Mouse (Mus musculus) WW6 (cell line): ENCODE measurements around the gene Wif1.

Experiments used
- DNase-seq: peaks from one replicate; pipeline ENCODE4 v3.0.0-alpha.2; 2013; ENCODE audit warnings: low read depth, low spot score

Wif1 gene

DNA sequence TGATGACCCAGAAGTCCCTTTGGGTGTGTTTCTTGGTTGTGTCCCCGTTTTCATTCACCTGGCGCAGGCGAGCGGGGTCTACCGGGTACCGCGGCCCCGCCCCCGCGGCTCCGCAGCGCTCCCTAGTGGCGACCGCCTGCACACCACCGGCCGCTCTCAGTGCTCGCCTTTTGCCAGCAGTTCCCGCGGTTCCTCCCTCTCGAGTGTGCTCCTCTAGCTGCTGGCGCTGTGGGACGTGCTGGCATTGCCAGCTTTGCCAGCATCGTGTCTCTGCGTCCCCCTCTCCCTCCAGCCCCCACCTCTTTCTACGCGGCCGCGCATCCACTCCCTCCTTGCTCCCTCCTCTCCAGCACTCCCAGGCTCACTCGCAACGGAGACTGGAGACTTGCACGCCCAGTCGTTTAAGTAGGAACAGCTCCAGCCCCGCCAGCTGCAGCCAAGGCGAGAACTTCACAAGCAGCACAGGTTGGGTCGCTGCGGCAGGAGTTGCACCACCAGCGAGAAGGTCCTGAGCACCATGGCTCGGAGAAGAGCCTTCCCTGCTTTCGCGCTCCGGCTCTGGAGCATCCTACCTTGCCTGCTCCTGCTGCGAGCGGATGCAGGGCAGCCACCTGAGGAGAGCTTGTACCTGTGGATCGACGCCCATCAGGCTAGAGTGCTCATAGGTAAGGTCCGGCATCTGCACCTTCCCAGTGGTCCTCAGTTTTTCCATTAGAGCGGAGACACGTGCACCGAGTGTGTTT lies at the start of gene Wif1:
Gene Wif1, plus strand, starts transcription at position 135 of the 743 bp plus-strand sequence.
- DNase-seq = peak; percentile 70

DNA sequence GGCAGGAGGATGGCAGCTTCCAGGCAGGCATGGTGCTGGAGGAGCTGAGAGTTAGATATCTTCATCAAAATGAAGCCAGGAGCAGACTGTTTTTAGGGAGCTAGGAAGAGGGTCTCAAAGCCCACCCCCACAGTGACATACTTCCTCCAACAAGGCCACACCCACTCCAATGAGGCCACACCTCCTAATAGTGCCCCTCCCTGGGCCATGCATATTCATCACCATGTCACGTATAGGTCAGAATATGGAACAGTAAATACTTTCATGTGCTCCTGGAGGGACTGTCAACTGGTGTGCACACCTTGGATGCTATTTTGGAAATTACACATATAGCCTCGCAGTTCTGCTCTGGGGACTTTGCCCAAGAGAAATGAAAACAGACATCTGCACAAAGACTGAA lies 31.6 kb upstream of the Wif1 start:
- DNase-seq = no peak

DNA sequence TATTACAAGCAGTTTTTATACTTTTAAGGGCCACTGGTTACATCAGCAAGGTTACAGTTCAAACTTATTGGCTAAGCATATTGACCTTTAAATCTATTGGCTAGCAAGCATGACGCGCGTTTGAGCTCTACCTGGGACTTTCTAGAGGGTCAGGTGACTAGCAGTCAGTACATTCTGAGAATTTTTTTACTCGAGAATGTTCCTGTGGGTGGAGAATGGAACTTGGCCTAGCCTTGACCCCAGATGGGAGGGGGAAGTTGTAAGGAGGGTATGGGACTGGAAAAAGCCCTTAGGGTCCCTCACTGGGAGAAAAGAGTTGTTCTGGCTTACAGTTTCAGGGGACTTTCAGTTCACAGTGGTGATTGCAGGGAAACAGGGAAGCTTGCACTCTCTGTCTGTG lies 22.3 kb upstream of the Wif1 start:
- peak; percentile 16 for DNase-seq

GRCm38 (mm10) chr10:121016291-121016690 lies 17.5 kb upstream of the Wif1 start:
- DNase-seq = no peak

DNA sequence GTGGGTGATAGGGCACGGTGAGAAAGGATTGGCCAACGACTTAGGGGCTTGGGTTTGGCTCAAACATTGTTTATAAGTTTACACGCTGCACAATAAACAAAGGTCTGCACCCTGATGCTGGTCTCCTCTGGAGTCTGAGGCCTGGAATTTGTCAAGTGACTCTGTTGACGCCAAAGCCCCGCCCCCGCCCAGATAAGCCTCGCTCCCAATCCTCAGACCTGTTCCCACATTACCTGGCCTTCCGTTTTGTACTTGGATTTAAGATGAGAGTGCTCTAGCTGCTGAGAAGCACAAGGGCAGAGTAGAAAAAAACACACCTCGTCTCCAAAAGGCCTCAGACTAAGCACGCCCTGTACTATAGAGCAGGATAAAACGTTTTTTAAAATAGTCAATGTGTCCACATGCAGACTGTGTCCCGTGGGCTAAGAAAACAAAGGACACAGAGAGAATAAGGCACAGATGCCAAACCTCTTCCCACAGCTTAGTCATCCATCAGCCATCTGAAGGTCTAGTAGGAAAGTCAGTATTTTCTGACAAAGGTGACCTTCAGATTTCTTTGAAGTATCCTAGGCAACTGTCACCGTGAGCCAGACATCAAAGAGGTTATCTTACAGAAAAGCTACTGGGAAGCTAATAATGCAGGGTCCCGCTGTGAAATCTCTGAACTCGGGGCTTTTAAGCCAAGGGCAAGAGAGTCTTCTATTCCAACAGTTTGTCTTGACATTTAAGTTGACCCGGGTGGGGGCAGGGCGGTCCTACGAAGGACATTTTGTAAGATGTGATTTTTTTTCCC lies 16.9 kb upstream of the Wif1 start:
- peak; percentile 36 for DNase-seq

DNA sequence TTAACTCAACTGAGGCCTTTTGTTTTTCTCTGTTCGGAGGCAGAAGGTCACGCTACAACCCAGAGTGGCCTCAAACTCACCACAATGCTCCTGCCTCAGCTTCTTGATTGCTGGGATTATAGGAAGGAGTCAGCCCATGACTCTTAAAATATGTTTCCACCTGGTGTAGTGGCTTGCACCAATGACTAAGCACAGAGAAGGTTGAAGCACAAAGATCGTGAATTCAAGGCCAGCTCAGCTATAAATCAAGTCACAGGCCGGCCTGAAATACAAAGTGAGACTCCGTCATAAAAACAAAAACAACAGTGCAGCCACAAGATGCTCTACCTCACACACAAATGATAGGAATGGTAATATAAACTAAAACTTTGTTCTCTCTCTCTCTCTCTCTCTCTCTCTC lies 10.8 kb upstream of the Wif1 start:
- DNase-seq = no peak

GRCm38 (mm10) chr10:121031802-121032201 lies 2.0 kb upstream of the Wif1 start:
- DNase-seq = no peak

DNA sequence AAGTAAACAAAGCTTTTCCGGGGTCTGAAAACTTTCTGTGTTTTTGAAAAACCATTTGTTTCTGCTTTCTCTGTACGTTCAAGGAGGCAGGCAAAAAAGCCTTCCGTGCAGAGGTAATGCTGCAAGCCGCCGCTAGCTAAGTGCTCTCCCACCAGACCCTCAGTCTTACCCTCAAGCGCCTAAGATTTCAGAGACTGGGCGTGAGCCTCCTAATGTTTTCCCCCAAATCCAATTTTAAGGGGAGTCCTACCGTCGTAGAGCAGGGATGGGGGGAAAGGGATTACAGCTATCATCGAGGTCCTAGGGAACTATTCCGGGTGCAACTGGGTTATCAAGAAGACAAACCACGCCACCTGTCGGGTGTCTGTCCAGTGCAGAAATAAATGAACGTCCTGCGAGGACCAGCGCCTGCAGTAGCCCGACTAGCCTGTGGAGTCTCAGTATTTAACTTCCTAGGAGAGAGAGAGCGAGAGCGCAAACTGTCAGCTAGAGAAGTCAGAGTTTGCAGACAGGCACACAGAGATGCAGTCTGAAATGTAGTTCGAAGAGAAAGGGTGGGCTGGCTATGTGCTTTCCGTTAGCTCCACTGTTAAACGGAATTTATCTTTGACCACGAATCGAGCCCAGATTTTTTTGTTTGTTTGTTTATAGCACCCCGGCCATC lies 500 bp upstream of the Wif1 start:
- peak; percentile 46 for DNase-seq

DNA sequence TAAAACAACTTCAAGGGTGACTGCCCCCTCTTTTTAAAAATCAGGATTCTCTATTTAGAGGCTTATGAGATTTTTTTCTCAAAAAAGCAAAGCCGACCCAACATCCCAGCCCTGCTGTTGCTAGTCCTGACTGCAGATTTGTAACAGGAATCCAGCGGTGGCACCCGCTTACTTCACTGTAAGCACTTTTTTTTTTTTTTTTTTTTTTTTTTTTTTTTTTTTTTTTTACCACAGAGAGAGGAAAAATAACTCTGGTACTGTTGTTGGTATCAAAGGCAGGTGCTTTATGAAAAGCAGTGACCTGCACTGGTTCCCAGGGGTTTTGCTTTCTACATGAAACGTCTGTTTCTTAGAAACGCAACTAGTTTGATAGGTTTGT lies 798 bp downstream of the Wif1 start:
- DNase-seq = no peak

DNA sequence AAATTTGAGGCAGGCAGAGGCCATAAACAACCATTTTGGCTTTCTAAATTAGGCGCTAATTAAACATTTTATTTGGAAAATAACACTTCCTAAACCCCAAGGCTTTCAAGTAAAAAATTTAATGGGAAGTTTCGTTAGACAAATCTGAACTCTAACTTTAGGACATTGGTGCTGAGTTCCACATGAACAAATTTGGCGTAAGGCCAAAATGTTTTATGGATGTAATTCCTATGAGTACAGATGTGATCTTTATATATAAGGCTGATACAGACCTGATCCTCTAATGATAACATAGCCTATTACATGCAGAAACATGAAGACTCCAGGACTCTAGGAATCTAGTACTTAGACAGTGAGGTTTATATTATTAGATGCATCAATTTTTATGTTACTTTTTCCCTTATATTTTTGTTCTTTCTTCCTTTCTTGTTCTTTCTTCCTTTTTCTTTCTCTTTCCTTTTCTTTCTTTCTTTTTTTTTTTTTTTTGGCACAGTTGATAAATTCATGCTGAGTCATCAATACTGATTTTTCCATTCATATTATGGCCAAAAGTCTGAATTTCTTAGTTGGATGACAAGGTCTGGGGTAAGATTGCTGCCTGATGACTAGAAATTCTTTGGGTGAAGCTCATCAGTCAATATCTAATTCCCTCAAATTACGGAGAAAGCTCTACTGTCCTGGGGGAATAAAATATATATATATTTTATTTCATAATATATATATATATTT lies 5.0 kb downstream of the Wif1 start:
- no peak for DNase-seq

- no peak for DNase-seq
These were observed 7.2 kb downstream of the Wif1 start for GRCm38 (mm10) chr10:121040911-121041310.

GRCm38 (mm10) chr10:121047440-121047839 lies 13.7 kb downstream of the Wif1 start:
- no peak for DNase-seq

- no peak for DNase-seq
These were observed 18.3 kb downstream of the Wif1 start for GRCm38 (mm10) chr10:121052076-121052475.

GRCm38 (mm10) chr10:121055452-121056188 lies 21.9 kb downstream of the Wif1 start:
- no peak for DNase-seq

GRCm38 (mm10) chr10:121056823-121057222 lies 23.1 kb downstream of the Wif1 start:
- DNase-seq = no peak

GRCm38 (mm10) chr10:121059043-121060003 lies 25.6 kb downstream of the Wif1 start:
- DNase-seq = no peak

DNA sequence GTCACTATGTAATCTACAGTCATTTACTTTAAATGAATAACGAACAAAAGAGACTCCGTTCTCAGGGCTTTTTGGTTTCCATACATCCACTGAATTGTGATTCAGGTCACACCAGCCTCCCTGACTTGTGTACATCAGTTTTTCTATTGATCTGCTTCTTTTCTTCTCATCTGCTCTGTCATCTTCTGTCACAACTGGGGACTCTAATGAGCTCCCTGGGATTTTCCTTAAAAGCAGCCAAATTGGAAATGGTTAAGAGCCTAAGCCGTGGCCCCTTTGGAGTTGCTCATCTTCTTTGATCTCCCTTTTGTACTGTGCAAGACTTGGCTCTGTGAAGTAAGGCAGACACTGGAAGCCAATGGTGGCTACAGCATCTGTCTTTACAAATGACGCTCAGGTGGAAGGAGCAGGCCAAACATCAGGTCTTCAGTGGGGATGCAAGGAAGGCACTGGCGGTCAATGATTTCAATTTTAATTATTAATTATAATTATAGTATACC lies 27.6 kb downstream of the Wif1 start:
- DNase-seq = no peak

GRCm38 (mm10) chr10:121062704-121063103 lies 28.9 kb downstream of the Wif1 start:
- DNase-seq = no peak

DNA sequence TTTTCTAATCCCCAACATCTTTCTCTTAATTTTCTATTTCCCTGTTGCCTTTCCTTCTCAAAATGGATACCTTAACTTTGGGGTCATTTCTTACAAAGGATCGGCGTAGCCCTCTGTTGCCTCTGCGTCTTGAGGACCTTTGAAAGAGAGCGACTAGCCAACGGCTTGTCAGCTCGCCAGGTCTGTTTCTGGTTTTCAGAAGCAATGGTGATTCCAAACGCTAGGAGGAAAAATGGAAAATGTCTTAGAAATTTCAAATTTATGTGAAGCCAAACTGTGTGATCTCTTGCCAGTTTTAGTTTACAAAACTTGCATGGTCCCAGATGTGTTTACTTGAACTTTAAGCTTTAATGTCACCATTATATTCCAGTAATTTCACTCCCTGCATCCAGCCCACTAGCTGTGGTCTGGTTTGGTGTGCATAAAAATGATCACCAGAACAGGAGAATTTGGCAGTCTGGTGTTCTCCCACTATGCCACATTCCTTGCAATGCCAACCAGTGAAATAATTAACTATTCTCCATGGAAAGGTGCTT lies 33.7 kb downstream of the Wif1 start:
- DNase-seq = no peak

- DNase-seq = no peak
These were observed 34.2 kb downstream of the Wif1 start for GRCm38 (mm10) chr10:121068003-121068402.
